Comparison of ENCODE assay signal across 8 mouse cellular contexts in the genomic region with DNA sequence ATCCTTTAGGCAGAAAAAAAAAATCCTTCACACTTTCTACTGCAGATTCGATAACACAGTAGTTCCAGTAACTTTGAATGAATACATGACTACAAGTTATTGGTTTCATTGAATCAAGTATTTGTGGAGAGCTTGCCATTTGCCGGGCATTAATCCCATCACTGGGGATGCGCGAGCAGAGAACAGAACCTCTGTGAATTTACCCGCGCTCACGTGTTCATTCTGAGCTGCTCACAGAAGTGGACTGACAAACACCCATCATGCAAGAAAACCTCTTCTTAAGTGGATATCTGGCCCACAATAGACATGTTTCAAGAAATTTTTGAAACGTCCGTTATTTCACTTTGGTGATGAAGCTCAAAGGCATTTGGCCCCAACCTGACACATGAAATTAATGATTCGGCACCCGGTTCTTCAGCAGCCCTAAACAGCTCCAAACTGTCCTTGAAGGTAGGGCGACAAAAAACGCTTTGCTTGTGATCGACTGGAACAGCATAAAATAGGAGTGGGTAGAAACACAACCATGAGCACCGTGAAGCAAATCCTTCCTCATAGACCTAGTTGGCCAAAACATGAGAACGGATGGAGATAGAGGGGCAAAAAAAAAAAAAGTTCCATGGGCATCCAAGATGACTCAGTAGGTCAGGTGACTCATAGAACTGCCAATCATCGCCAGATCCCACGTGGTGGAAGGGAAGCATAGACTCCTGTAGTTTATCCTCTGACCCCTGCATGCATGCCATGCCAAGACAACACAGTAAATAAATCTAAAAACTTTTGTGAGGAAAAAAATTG. TPM values are rescaled to one million over a fixed set of nuclear protein-coding genes. Genes with fewer than 3 reads are reported as not detected.
DNase-seq lines count a peak whose midpoint lies in the region; ATAC-seq lines count a peak whose summit lies in the region.

No protein-coding gene starts in this region.

- DNase-seq in lung, postnatal 36 days, result no peak
- peak; percentile 65 for DNase-seq in cerebellum, adult 9-11 months
- DNase-seq in hindbrain, embryonic 14.5 days (ENCODE audit: low spot score), result no peak
- DNase-seq in left cerebral cortex, postnatal 4 days, result no peak

- intact Hi-C loops in left cerebral cortex, postnatal 4 days (cut with DNase I), result no loop called here

- H3K9ac ChIP-seq in lung, embryonic 16.5 days (ENCODE audit: low read length), result no peak overlapping the region
- peak overlapping the region; percentile 97 for H3K9ac ChIP-seq in hindbrain, embryonic 14.5 days
- H3K9ac ChIP-seq in midbrain, embryonic 13.5 days (replicated peaks), result no peak overlapping the region

- peak overlapping the region; percentile 96 for H3K4me2 ChIP-seq in lung, embryonic 16.5 days (ENCODE audit: low read depth, low read length)
- H3K4me2 ChIP-seq in hindbrain, embryonic 14.5 days (replicated peaks), result peak overlapping the region; percentile 78
- peak overlapping the region; percentile 68 for H3K4me2 ChIP-seq in midbrain, embryonic 13.5 days (replicated peaks)

- H3K27ac ChIP-seq in lung, embryonic 16.5 days (ENCODE audit: low read length), result no peak overlapping the region
- H3K27ac ChIP-seq in hindbrain, embryonic 14.5 days, result peak overlapping the region; percentile 98
- peak overlapping the region; percentile 97 for H3K27ac ChIP-seq in midbrain, embryonic 13.5 days

- H3K27me3 ChIP-seq in lung, embryonic 16.5 days (ENCODE audit: control insufficient read depth, insufficient read depth, low read depth, low read length), result peaks cover 5% of the 10 kb centered on the region; the same call in 1 of the 2 replicates
- H3K27me3 ChIP-seq in hindbrain, embryonic 14.5 days (ENCODE audit: control insufficient read depth, insufficient read depth, low read length), result no peaks in the 10 kb centered on the region
- H3K27me3 ChIP-seq in midbrain, embryonic 13.5 days, result no peaks in the 10 kb centered on the region

- no peaks in the 10 kb centered on the region for H3K36me3 ChIP-seq in lung, embryonic 16.5 days (ENCODE audit: control insufficient read depth, insufficient read depth, low read length)
- H3K36me3 ChIP-seq in hindbrain, embryonic 14.5 days (replicated peaks; ENCODE audit: control insufficient read depth, insufficient read depth), result no peaks in the 10 kb centered on the region
- peaks cover 11% of the 10 kb centered on the region for H3K36me3 ChIP-seq in midbrain, embryonic 13.5 days

- peak overlapping the region; percentile 67 for H3K4me3 ChIP-seq in lung, embryonic 16.5 days (ENCODE audit: low read length)
- peak overlapping the region; percentile 85 for H3K4me3 ChIP-seq in hindbrain, embryonic 14.5 days (replicated peaks; ENCODE audit: low read length)
- H3K4me3 ChIP-seq in midbrain, embryonic 13.5 days (replicated peaks), result peak overlapping the region; percentile 90

- 0 out of 2 replicates have a peak, but pooled peaks cover 4% of the 10 kb centered on the region for H3K4me1 ChIP-seq in lung, embryonic 16.5 days (replicated peaks; ENCODE audit: control insufficient read depth, insufficient read depth, low read length)
- peaks cover 31% of the 10 kb centered on the region for H3K4me1 ChIP-seq in hindbrain, embryonic 14.5 days (replicated peaks; ENCODE audit: control insufficient read depth, insufficient read depth, low read length)
- peaks cover 33% of the 10 kb centered on the region for H3K4me1 ChIP-seq in midbrain, embryonic 13.5 days (replicated peaks)

- ATAC-seq in lung, embryonic 16.5 days (ENCODE audit: low read depth), result no peak
- ATAC-seq in hindbrain, embryonic 14.5 days (ENCODE audit: low FRiP score), result no peak
- ATAC-seq in midbrain, embryonic 13.5 days, result no peak
- no peak for ATAC-seq in monocyte, adult 5-6 weeks (replicated peaks; ENCODE audit: insufficient number of reproducible peaks, low FRiP score, low TSS enrichment, poor library complexity, severe bottlenecking)
- ATAC-seq in megakaryocyte, adult 5-6 weeks (ENCODE audit: poor library complexity, severe bottlenecking), result no peak

- H3K9me3 ChIP-seq in lung, embryonic 16.5 days (ENCODE audit: control insufficient read depth, low read length), result no peaks in the 10 kb centered on the region
- no peaks in the 10 kb centered on the region for H3K9me3 ChIP-seq in hindbrain, embryonic 14.5 days (ENCODE audit: control insufficient read depth, low read length)
- no peaks in the 10 kb centered on the region for H3K9me3 ChIP-seq in midbrain, embryonic 13.5 days

- WGBS in lung, embryonic 16.5 days, result 59% methylated on average over 18 of the region's 18 CpGs
- WGBS in hindbrain, embryonic 14.5 days, result 64% methylated on average over 18 of the region's 18 CpGs
- WGBS in midbrain, embryonic 13.5 days, result 66% methylated on average over 18 of the region's 18 CpGs

RNA-seq across cellular contexts. Expression of a gene that starts 0.7 kb away (rescaled TPM):
- polyA plus RNA-seq in lung, embryonic 16.5 days (2015; fragmentation: Nextera tagmentation; extraction: Ambion mirVana), result 4.8 and 5.0 TPM in 2 replicates
- polyA plus RNA-seq in hindbrain, embryonic 14.5 days (2014; fragmentation: Nextera tagmentation; extraction: Ambion mirVana), result 87.4 and 88.8 TPM in 2 replicates
- 77.4 and 79.2 TPM in 2 replicates for polyA plus RNA-seq in midbrain, embryonic 13.5 days (2015; fragmentation: Nextera tagmentation; extraction: Ambion mirVana)
- 0.43 to 3.5 TPM (median 1.6 TPM) in 3 replicates for total RNA-seq in monocyte, adult 5-6 weeks (2017)
- total RNA-seq in left cerebral cortex, postnatal 4 days (2021), result 100 to 1,000 TPM; 159 to 160 TPM
- total RNA-seq in megakaryocyte, adult 5-6 weeks (2015), result 0.14 and 0.33 TPM in 2 replicates
- total RNA-seq in megakaryocyte, adult 5-6 weeks (2017), result 0.04 and 0.40 TPM in 2 replicates

Comparison
In these comparisons a context has a peak if more than half of its experiments do, and no peak if none do; other contexts are left out.
1. RNA of a gene that starts 0.7 kb away (total RNA-seq): 159 to 160 TPM in left cerebral cortex, postnatal 4 days; 0.43 to 3.5 TPM in monocyte, adult 5-6 weeks and 0.04 to 0.40 TPM in megakaryocyte, adult 5-6 weeks; every median in the first group is over 10 times any median in the second.
2. Peak in every context shown above with its lines, with median percentiles within 50 percentile points of each other: H3K4me2 ChIP-seq and H3K4me3 ChIP-seq.